Mouse (Mus musculus): Measurements from ENCODE around the gene Olfr769. TPM values are rescaled to one million over a fixed set of nuclear protein-coding genes. Genes with fewer than 3 reads are reported as not detected.
"Not testable (repeated sequence)": the region's sequence is repeated elsewhere in the genome, so short reads cannot be mapped to it uniquely, and the experiment has no call there.

Gene Olfr769
- polyA plus RNA-seq (2016; fragmentation: Nextera tagmentation; extraction: Ambion mirVana), result not detected in 2 replicates

DNA sequence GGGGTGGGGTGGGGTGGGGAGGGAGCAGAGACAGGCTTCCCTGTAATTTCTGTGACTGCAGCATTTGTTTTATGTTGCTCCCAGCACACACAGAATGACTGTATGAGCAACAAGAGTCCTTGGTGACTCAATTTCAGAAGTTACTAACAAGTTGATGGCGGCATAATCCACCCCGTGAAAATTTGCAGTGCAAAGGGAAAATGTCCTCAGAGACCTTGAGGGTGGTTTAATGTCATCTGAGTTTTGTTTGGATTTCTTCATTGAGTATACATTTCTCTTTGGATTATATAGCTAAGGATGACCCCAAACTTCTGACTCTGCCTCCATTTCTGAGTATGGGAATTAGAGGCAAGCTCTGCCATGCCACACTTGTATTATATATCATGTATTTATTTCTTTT lies at the start of gene Olfr769:
Gene Olfr769 (minus strand): TSS at position 101 of the 400 bp plus-strand sequence.
- WGBS, result 86% methylated on average over 2 of the region's 2 CpGs
- no peak within 1 kb of the TSS for H3K4me2 ChIP-seq (replicated peaks)
- H3K4me1 ChIP-seq, result no peaks in the 10 kb centered on the region
- ATAC-seq (ENCODE audit: low FRiP score), result no peak
- H3K4me3 ChIP-seq, result no peak within 1 kb of the TSS
- H3K36me3 ChIP-seq, result no peaks in the 10 kb centered on the region
- no peak within 1 kb of the TSS for H3K9ac ChIP-seq
- no peaks in the 10 kb centered on the region for H3K27me3 ChIP-seq
- H3K27ac ChIP-seq, result no peak within 1 kb of the TSS
- no peaks in the 10 kb centered on the region for H3K9me3 ChIP-seq (replicated peaks)

DNA sequence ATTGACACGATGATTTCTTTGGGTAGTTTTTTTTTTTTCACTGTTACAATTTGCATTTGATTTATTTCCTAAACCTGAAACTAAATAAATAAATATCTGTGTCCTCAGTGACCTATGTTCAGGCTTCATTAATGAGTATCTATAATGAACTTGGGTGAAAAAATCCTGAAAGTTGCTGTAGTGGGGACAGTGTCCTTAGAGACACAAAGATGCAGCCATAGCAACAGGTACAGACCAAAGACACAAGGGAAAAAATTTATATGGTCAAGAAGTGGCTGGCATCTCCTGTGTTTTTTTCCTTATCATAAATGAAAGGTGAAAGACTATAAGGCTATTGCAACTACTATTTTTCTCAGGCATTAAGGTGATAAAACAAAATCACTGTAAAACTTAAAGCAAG lies 47.0 kb upstream of the Olfr769 start, which contains the start of gene Olfr771:
Gene Olfr771 (minus strand): TSS at position 101 of the 400 bp plus-strand sequence.
- H3K9me3 ChIP-seq (replicated peaks), result no peaks in the 10 kb centered on the region
- H3K4me2 ChIP-seq (replicated peaks), result no peak within 1 kb of the TSS
- no peak within 1 kb of the TSS for H3K27ac ChIP-seq
- H3K4me3 ChIP-seq, result no peak within 1 kb of the TSS
- no peak for ATAC-seq (ENCODE audit: low FRiP score)
- 92% methylated on average over 1 of the region's 1 CpGs for WGBS
- no peaks in the 10 kb centered on the region for H3K27me3 ChIP-seq
- H3K4me1 ChIP-seq, result no peaks in the 10 kb centered on the region
- no peaks in the 10 kb centered on the region for H3K36me3 ChIP-seq
- no peak within 1 kb of the TSS for H3K9ac ChIP-seq

- 93% methylated on average over 2 of the region's 2 CpGs for WGBS
These were observed 21.2 kb upstream of the Olfr769 start, which contains the start of gene Olfr770 for GRCm38 (mm10) chr10:129138898-129139297. Gene Olfr770 (minus strand): TSS chr10:129138998.

GRCm38 (mm10) chr10:129115146-129115545 lies 2.5 kb downstream of the Olfr769 start:
- H3K27ac ChIP-seq, result no peak overlapping the region
- H3K27me3 ChIP-seq, result no peaks in the 10 kb centered on the region
- H3K4me1 ChIP-seq, result no peaks in the 10 kb centered on the region
- no peak for ATAC-seq (ENCODE audit: low FRiP score)
- 92% methylated on average over 3 of the region's 3 CpGs for WGBS
- H3K36me3 ChIP-seq, result no peaks in the 10 kb centered on the region
- H3K4me3 ChIP-seq, result no peak overlapping the region
- no peaks in the 10 kb centered on the region for H3K9me3 ChIP-seq (replicated peaks)
- no peak overlapping the region for H3K4me2 ChIP-seq (replicated peaks)
- H3K9ac ChIP-seq, result no peak overlapping the region

More at GRCm38 (mm10) chr10:129138898-129139297, 21.2 kb upstream of the Olfr769 start, which contains the start of gene Olfr770:
- Histone ChIP-seq H3K9ac (no peak within 1 kb of the TSS), H3K36me3 (no peaks in the 10 kb centered on the region), H3K4me3 (no peak within 1 kb of the TSS), H3K27me3 (no peaks in the 10 kb centered on the region), H3K4me1 (no peaks in the 10 kb centered on the region), H3K4me2 (replicated peaks) (no peak within 1 kb of the TSS), H3K27ac (no peak within 1 kb of the TSS), H3K9me3 (replicated peaks) (no peaks in the 10 kb centered on the region)
- ATAC-seq (ENCODE audit: low FRiP score), result no peak

- H3K9me3 ChIP-seq (replicated peaks), result no peaks in the 10 kb centered on the region
- no peaks in the 10 kb centered on the region for H3K36me3 ChIP-seq
- WGBS, result 38% methylated on average over 3 of the region's 3 CpGs
- no peak for ATAC-seq (ENCODE audit: low FRiP score)
- H3K27me3 ChIP-seq, result no peaks in the 10 kb centered on the region
- no peak overlapping the region for H3K4me3 ChIP-seq
- H3K9ac ChIP-seq, result no peak overlapping the region
- H3K27ac ChIP-seq, result no peak overlapping the region
- no peaks in the 10 kb centered on the region for H3K4me1 ChIP-seq
- H3K4me2 ChIP-seq (replicated peaks), result no peak overlapping the region
These were observed 16.4 kb downstream of the Olfr769 start for GRCm38 (mm10) chr10:129101231-129101630.

DNA sequence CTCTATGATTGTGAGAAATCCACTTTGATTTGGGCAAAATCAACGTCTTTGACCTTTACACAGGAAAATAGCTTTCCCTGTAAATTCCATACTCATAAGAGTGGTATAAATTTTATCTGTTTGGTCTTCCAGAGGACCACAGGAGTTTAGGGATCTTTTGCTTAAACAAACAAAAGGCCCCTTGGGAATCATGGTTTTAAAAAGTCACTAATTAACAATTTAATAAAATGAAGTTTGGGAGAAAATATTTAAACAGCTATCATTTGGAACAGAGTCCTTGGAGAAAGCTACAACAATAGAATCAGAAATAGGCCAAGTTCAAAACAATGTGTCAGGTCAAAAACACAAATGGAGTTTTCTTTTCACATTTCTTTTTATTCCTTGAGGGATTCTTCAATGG lies 18.4 kb downstream of the Olfr769 start, which contains the start of gene Olfr768:
Gene Olfr768 (minus strand): TSS at position 101 of the 400 bp plus-strand sequence.
- ATAC-seq (ENCODE audit: low FRiP score), result no peak
- H3K9me3 ChIP-seq (replicated peaks), result no peaks in the 10 kb centered on the region
- WGBS, result 78% methylated on average over 1 of the region's 1 CpGs
- no peak within 1 kb of the TSS for H3K27ac ChIP-seq
- no peaks in the 10 kb centered on the region for H3K36me3 ChIP-seq
- no peak within 1 kb of the TSS for H3K4me3 ChIP-seq
- no peaks in the 10 kb centered on the region for H3K4me1 ChIP-seq
- H3K4me2 ChIP-seq (replicated peaks), result no peak within 1 kb of the TSS
- no peaks in the 10 kb centered on the region for H3K27me3 ChIP-seq
- no peak within 1 kb of the TSS for H3K9ac ChIP-seq

GRCm38 (mm10) chr10:129082810-129083209 lies 34.9 kb downstream of the Olfr769 start, which contains the start of gene Olfr767:
Gene Olfr767 (minus strand): TSS chr10:129082910.
- not testable (repeated sequence) for H3K4me2 ChIP-seq (replicated peaks); ATAC-seq (ENCODE audit: low FRiP score); H3K4me1 ChIP-seq; H3K9me3 ChIP-seq (replicated peaks); H3K36me3 ChIP-seq; H3K27ac ChIP-seq; H3K9ac ChIP-seq; H3K27me3 ChIP-seq; H3K4me3 ChIP-seq

GRCm38 (mm10) chr10:129068877-129069276 lies 48.8 kb downstream of the Olfr769 start, which contains the start of gene Olfr766-ps1:
Gene Olfr766-ps1 (minus strand): TSS chr10:129068977.
- Histone ChIP-seq H3K9ac (no peak within 1 kb of the TSS), H3K27ac (no peak within 1 kb of the TSS), H3K4me2 (replicated peaks) (no peak within 1 kb of the TSS), H3K27me3 (no peaks in the 10 kb centered on the region), H3K4me1 (no peaks in the 10 kb centered on the region), H3K9me3 (replicated peaks) (no peaks in the 10 kb centered on the region), H3K4me3 (no peak within 1 kb of the TSS), H3K36me3 (no peaks in the 10 kb centered on the region)
- 85% methylated on average over 2 of the region's 2 CpGs for WGBS
- no peak for ATAC-seq (ENCODE audit: low FRiP score)

Other genes with a start within 250 kb of the Olfr769 start
- gene Gdf11, start 226.1 kb downstream of the Olfr769 start, polyA plus RNA-seq (2016; fragmentation: Nextera tagmentation; extraction: Ambion mirVana), result 10.7 and 11.5 TPM in 2 replicates
- 258 and 273 TPM in 2 replicates for gene Cd63, start 216.9 kb downstream of the Olfr769 start, polyA plus RNA-seq (2016; fragmentation: Nextera tagmentation; extraction: Ambion mirVana)
- 11.3 and 15.7 TPM in 2 replicates for gene Rdh5, start 195.0 kb downstream of the Olfr769 start, polyA plus RNA-seq (2016; fragmentation: Nextera tagmentation; extraction: Ambion mirVana)
- gene Bloc1s1, start 193.8 kb downstream of the Olfr769 start, polyA plus RNA-seq (2016; fragmentation: Nextera tagmentation; extraction: Ambion mirVana), result 210 and 235 TPM in 2 replicates
- gene Itga7, start 184.0 kb downstream of the Olfr769 start, polyA plus RNA-seq (2016; fragmentation: Nextera tagmentation; extraction: Ambion mirVana), result 3.6 and 4.4 TPM in 2 replicates
- not detected in 2 replicates for gene Mettl7b, start 156.9 kb downstream of the Olfr769 start, polyA plus RNA-seq (2016; fragmentation: Nextera tagmentation; extraction: Ambion mirVana)
- gene Olfr9, start 128.4 kb downstream of the Olfr769 start, polyA plus RNA-seq (2016; fragmentation: Nextera tagmentation; extraction: Ambion mirVana), result not detected in 2 replicates
- not detected in 2 replicates for gene Olfr763, start 107.1 kb downstream of the Olfr769 start, polyA plus RNA-seq (2016; fragmentation: Nextera tagmentation; extraction: Ambion mirVana)
- not detected in 2 replicates for gene Olfr764-ps1, start 78.0 kb downstream of the Olfr769 start, polyA plus RNA-seq (2016; fragmentation: Nextera tagmentation; extraction: Ambion mirVana)
- not detected in 2 replicates for gene Olfr765, start 67.9 kb downstream of the Olfr769 start, polyA plus RNA-seq (2016; fragmentation: Nextera tagmentation; extraction: Ambion mirVana)
- not detected in 2 replicates for gene Olfr766-ps1, start 48.9 kb downstream of the Olfr769 start, polyA plus RNA-seq (2016; fragmentation: Nextera tagmentation; extraction: Ambion mirVana)
- gene Olfr767, start 35.0 kb downstream of the Olfr769 start, polyA plus RNA-seq (2016; fragmentation: Nextera tagmentation; extraction: Ambion mirVana), result not detected in 2 replicates
- not detected in 2 replicates for gene Olfr768, start 18.5 kb downstream of the Olfr769 start, polyA plus RNA-seq (2016; fragmentation: Nextera tagmentation; extraction: Ambion mirVana)
- gene Olfr770, start 21.1 kb upstream of the Olfr769 start, polyA plus RNA-seq (2016; fragmentation: Nextera tagmentation; extraction: Ambion mirVana), result not detected in 2 replicates
- not detected in 2 replicates for gene Olfr771, start 46.9 kb upstream of the Olfr769 start, polyA plus RNA-seq (2016; fragmentation: Nextera tagmentation; extraction: Ambion mirVana)
- gene Olfr772, start 60.1 kb upstream of the Olfr769 start, polyA plus RNA-seq (2016; fragmentation: Nextera tagmentation; extraction: Ambion mirVana), result not detected in 2 replicates
- not detected in 2 replicates for gene Olfr773, start 69.6 kb upstream of the Olfr769 start, polyA plus RNA-seq (2016; fragmentation: Nextera tagmentation; extraction: Ambion mirVana)
- not detected in 2 replicates for gene Olfr774, start 118.3 kb upstream of the Olfr769 start, polyA plus RNA-seq (2016; fragmentation: Nextera tagmentation; extraction: Ambion mirVana)
- not detected in 2 replicates for gene Olfr775, start 130.6 kb upstream of the Olfr769 start, polyA plus RNA-seq (2016; fragmentation: Nextera tagmentation; extraction: Ambion mirVana)
- gene Olfr776, start 141.3 kb upstream of the Olfr769 start, polyA plus RNA-seq (2016; fragmentation: Nextera tagmentation; extraction: Ambion mirVana), result not detected in 2 replicates
- not detected in 2 replicates for gene Olfr777, start 153.6 kb upstream of the Olfr769 start, polyA plus RNA-seq (2016; fragmentation: Nextera tagmentation; extraction: Ambion mirVana)
- gene Olfr780, start 200.3 kb upstream of the Olfr769 start, polyA plus RNA-seq (2016; fragmentation: Nextera tagmentation; extraction: Ambion mirVana), result not detected in 2 replicates
- not detected in 2 replicates for gene Olfr781, start 211.0 kb upstream of the Olfr769 start, polyA plus RNA-seq (2016; fragmentation: Nextera tagmentation; extraction: Ambion mirVana)
- not detected in 2 replicates for gene Olfr782, start 231.0 kb upstream of the Olfr769 start, polyA plus RNA-seq (2016; fragmentation: Nextera tagmentation; extraction: Ambion mirVana)

Data from hindbrain, embryonic 12.5 days (tissue).